Mouse (Mus musculus): ENCODE results near the gene Polr2m.
"Not testable (repeated sequence)": the region's sequence is repeated elsewhere in the genome, so short reads cannot be mapped to it uniquely, and the experiment has no call there.

Gene Polr2m

DNA sequence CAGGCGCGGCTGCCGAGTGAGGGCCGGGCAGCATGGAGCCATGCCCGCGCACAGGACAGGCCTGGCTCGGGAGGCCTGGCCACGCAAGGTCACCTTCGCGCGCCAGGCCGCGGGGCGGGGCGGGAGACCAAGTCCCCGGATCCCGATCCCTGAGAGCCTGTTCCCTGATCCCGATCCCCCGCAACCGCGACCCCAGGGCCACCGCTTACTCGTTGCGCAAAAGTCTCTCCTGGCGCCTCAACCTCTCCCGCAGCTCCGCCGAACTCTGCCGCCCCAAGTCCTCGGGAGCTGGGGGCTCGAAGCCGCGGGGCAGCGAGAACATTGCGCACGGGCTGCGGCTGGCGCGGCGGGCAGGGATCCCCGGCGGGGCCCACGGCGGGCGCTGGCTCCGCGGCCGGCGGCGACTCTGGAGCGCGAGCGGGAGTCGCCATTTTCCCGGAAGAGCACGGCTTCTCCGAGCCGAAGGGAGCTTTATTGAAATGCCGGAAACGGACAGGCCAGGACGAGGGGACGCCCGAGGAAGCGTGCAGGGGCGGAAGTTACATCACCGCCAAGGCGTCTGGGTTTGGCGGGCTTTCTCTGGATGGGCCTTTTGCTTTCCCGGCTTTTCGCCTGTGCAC is at the start of gene Polr2m:
Gene Polr2m (minus strand): TSS at position 461 of the 620 bp plus-strand sequence.
- peak; percentile 96 for DNase-seq (ENCODE audit: low spot score)

DNA sequence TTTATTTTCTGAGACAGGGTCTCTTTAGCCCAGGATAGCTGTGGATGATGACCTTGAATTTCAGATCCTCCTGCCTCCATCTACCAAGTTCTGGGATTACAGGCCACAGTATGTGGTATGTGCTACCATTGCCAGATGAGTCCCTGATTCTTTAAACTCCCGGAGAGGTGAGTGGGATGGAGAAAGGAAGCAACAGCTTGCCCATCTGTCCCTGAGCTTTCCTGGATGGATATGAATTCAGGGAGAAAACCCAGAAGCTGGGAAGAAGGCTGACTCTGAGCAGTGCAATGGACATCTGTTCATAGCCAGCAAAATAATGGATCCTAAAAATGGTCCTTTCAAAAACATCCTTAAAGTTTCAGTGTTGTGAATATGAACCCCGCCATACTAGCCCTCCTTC is 49.3 kb upstream of the Polr2m start:
- no peak for DNase-seq (ENCODE audit: low spot score)

DNA sequence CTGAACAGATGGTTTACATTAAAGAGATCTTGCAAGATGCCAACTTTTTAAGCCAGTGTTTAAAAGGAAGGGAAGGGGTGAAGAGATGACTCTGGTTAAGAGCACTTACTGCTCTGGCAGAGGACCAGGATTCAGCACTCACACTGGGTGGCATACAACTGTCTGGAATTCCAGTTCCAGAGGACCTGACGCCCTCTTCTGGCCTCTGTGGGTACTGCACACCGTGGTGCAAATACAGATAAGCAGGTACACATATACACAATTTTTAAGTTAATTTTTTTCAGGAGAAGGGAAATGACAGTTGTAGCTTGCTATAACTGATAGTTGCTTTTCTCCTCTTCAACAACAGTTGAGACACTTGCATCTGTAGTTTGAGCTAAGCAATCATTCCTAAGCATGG is 44.2 kb upstream of the Polr2m start:
- no peak for DNase-seq (ENCODE audit: low spot score)

DNA sequence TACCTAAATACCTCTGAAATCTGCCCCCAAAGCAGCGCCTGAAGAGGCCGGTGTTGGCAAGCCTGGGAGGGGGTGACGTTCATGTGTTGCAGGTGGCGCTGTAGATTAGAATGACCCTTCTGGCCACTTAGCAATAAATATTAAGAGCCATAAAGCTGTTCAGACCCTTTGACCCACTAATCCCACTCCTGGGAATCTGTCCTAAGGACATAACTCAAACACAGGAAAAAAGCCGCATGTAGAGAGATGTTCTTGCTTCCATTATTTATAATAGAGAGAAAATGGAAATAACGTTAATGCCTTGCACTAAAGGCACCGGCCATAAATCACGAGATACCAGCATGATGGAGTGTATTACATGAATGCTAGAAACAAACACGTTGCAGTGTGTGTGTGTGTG is 41.7 kb upstream of the Polr2m start:
- DNase-seq (ENCODE audit: low spot score): no peak

DNA sequence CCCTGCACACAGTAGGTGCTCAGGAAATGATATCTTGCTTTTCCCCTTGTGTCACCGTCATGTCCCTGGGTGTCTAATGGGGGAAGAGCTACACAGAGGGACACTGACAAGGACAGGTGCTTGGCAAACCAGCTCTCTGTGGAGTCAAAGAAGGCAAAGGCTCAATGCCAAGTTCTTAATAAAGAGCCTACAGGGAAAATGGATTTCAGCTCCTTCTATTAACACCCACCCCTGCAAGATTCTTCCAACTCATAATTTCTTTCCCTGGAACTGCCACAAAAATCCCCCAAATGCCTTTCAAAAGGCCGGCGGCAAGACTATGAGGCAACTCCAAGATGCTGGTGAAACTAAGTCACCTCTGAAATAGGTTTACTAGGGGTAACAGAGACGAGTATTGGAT is 38.2 kb upstream of the Polr2m start:
- DNase-seq (ENCODE audit: low spot score): no peak

DNA sequence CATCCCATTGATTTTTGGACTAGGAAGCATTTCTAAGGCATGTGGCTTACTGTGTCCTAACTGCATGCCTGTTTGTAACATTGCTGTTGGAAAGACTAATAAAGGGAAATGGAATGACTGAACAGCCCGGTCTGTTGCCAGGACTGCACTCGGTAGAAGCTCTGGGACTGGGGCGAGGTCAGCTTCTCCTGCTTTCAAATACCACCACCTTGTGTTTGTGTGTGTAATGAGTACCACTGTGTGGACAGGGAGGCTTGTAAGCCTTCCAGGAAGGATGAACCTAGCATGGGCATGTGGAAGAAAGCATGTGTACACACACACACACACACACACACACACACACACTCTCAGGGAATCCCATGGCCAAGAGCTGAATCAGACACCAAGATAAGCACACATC is 34.1 kb upstream of the Polr2m start:
- no peak for DNase-seq (ENCODE audit: low spot score)

DNA sequence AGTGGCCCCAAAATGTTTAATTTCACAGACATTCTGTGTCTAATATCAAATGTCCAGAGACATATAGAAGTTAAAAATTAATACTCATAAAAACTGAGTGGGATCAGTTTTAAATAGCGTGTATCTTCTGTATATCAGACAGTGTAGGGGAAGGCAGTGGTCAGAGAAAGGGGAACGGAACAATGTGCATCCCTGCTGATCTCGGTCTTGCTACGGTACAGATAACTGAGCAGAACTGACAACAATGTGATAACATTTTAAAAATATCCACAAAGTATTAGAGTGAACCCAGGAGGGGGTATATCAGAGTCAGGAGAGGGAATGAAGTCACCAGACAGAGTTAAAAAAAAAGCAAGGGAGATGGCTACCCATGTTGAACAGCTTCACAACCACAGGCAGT is 31.8 kb upstream of the Polr2m start:
- no peak for DNase-seq (ENCODE audit: low spot score)

DNA sequence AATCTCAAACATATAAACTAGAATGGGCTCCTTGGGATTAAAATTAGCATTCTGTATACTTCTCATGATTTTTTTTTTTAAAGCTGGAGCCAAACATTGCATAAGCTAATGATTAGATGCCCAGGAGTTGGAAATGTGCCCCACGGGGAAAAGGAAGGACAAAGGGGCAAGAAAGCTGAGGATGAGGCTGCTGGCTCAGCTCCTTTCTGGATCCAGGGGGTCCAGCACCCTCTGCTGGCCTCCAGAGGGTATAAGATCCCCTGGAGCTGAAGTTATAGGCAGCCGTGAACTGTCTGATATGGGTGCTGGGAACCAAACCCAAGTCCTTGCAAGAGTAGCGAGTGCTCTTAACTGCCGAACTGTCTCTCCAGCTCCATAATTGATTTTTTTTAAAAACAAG is 30.1 kb upstream of the Polr2m start:
- no peak for DNase-seq (ENCODE audit: low spot score)

DNA sequence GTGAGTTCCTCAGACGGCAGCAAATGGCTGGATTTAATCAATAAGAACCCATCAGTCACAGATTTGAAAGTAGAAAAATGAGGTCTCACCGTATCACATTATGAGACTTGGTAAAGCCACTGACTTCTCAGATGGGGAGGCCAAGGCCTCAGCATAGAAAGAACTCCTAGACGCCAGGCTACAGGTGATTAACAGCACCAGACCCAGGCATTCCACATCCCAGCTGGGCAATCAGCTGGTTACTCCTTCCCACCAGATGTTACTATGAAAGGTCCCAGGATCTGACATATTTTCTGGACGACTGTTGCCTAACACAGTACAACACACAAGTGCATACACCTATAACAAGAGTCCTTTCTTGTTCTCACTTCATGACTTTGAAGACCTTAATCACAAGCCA is 27.8 kb upstream of the Polr2m start:
- DNase-seq (ENCODE audit: low spot score): no peak

DNA sequence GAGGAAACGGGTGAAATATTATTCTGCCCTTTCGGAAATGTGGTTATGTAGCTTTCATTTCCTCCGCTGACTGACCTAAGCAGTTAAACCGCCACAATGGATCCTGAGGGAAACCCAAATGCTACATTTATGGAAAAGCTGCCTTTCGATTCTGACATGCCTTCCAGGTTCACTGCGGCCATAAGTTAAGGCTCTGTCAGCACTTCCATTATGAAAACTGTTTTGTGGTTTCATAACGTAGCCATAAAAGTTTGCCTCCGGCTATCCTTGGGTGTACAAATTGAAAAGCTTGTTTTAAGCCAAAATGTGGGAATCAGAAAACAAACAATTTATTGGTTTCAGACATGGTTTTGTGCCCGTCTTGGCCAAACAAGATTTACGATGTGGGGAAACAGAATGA is 27.2 kb upstream of the Polr2m start:
- DNase-seq (ENCODE audit: low spot score): no peak

DNA sequence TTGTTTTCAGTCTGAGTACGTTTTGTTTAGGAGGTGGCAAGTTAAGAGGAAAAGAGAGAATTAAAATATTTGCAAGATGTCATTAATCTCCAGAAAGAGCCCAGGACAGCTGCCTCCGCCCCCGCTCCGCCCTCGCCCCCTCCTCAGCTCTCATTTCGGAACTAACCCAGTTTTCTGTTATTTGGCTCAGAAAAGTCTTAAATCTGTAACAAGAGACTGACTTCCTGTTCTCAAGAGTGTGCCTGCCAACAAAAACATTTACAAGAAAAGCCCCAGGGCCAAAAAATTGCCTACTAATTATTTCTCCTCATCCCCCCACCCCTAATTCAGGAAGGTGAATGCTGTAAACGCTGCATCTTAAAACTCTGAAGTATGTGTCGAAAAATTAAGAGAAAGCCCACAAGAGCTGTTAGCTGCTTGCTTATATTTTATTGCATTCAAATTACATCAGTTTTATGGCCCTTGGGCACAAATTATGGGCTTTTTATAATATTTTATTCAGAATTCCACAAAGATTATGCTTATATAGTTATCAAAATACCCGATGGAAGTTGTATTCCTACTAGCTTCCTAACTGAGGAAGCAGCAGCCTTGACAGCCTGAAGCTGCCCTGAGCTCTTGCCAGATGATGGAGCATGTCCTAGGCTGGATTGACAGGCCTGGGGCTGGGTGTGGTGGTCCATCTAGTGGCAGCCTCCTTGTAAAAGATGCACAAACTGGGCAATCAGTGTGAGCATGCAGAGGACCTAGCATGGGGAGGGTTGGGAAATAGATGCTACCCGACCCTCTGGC is 12.9 kb upstream of the Polr2m start:
- no peak for DNase-seq (ENCODE audit: low spot score)

DNA sequence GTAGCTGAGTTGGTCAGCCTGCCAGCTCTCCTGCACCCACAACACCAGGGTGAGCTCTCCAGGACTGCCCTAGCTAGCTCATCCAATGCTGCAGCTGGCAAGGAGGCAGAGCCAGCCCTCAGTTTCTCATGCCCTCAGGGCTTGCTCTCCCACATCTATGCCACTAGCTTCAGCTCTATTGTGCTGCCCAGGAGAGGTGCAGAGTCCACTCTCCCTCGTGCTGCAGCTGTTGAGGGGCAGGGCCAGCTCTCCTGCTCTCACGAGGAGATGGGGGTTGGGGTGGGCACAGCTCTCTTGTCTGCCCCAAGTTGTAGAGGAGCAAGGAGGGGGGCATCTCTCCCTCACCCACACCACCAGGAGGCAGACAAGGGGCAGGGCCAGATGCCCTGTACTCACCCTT is 10.9 kb upstream of the Polr2m start:
- no peak for DNase-seq (ENCODE audit: low spot score)

DNA sequence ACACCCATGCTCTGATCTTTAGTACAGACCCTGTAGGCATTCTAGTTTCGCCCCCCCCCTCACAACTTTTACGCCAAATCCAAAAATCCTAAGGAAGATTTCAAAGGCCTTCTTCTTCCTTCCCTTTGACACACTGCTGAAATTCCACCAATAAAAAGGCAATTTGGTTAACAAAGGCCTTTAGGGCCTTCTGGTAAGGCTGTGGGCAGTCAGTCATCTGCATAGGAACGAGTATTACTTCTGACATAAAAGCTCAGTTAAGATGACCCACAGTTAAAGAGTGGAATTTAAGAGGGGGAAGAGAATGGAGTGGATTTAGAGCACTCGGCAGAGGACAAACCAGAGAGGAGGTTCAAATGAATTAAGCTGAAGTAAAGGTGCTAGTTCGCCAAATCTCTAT is 8.0 kb upstream of the Polr2m start:
- no peak for DNase-seq (ENCODE audit: low spot score)

DNA sequence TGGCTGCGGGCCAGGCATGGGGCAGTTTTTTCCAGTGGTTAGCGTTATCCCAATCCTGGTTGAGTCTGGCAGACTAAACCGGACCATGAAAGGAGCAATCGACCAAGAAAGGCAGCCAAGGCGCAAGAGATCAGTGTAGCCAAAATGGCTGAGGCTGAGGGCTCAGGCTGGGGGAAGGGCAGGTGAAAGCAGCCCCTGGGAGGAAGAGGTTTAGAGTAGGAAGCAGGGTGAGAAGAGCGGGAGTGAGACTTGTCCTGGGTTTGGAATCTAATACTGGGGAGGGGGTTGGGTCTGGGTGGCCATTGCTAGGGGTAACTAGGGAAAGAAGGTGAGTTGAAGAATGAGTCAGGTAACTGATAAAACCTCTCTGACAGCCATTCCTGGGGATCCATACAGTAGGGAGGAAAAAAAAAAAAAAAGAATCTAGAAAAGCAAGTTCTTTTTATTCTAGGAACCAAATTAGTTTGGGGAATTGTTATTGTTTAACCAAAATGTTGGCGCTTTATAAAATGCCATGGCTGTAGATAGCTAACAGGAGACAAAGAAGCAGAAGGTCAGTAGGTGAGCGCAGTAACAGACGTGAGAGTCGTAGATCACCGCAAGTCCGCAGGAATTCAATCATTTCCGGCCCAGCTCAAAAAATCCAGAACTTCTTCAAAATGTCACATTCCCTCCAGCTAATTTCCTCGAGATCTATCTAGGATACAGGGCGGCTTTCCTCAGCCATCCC is 6.7 kb upstream of the Polr2m start:
- DNase-seq (ENCODE audit: low spot score): no peak

DNA sequence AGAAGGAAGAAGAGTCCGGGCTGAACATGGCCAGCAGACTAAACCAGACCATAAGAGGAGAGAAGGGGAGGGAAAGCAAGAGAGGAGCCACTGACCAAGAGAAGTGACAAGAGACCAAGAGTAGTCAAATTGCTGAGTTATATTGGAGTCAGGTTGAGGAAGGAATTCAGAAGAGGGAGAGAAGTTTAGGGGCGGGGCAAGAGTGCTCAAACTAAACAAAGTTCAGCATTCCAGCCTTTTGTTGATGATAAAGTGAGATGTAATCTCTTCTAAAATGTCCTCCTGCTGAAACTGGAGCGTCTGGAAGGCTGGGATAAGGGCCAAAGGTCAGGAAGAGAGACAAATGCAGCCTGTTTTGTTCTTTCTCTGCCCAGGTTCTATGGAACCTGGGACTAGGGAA is 4.3 kb upstream of the Polr2m start:
- no peak for DNase-seq (ENCODE audit: low spot score)

DNA sequence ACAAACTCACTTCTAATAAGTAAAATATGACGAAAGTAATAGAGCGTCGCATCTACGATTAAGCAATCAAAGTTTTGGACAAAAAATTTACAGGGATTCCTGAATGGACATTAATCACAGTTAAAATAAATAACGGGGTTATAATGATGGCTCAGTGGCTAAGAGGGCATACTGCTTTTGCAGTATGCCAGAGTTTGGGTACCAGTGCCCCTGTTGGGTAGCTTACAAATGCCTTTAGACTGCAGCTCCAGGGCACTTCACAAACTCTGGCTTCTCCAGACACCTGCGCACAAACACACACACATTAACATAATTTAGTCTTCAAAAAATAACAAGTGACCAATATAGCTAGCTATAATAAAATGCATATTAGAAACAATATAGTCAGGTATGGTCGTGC is 392 bp upstream of the Polr2m start:
- DNase-seq (ENCODE audit: low spot score): no peak

DNA sequence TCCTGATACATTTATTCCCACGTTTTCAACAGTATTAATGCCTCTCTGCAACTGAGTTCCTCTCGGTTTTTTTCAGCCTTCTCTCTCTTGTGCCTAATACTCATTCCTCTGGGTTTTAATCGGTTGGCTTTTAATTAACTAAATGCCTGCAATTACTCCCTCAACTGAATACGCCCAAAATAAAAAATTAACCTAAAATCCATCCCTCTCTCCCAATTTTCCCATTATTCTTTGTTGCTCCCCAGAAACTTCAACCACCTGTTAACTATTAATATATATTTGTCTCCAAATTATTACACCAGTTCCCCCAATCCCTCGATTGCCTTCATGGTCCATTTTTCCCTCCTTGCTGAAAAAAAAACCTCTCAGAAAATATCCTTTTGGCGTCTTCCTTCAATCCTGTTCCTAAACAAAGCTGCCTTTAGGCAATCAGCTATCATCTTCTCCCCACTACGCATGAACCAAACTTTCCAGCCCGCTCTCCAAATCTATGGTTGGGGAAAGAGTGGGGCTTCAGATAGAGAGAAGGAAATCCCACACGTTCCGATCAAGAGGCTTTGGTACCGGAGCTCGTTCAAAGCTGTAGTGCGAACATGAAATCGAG is 762 bp downstream of the Polr2m start:
- DNase-seq (ENCODE audit: low spot score): no peak

DNA sequence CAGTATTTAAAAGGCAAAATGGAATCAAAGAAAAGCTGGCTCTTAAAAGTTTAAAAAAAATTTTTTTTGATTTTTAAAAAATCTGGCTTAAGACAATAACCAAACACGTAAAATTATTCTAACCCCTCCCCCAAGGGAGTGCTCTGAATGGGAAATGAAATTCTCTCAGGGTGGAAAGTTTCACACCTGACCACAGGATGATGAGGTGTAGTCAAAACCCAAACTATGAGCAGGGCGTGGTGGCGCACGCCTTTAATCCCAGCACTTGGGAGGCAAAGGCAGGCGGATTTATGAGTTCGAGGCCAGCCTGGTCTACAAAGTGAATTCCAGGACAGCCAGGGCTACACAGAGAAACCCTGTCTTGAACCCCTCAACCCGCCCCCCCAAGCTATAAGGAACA is 1.9 kb downstream of the Polr2m start:
- DNase-seq (ENCODE audit: low spot score): not testable (repeated sequence)

DNA sequence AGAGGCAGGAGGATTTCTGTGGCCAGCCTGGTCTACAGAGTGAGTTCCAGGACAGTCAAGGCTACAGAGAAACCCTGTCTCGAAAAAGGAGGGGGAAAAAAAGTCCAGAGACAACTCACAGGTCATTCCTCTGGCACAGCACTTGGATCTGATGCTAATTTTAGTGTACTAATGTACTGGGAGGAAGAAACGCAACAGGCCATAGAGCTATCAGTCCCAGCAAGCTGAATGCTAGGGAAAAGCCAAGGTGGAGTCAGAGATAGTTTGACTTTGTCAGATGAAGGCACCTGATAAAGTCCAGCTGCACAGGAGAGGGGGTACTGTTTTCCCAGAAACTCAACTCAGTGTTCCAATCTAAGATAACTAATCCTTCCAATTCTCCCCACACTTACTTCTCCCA is 5.4 kb downstream of the Polr2m start:
- DNase-seq (ENCODE audit: low spot score): no peak

DNA sequence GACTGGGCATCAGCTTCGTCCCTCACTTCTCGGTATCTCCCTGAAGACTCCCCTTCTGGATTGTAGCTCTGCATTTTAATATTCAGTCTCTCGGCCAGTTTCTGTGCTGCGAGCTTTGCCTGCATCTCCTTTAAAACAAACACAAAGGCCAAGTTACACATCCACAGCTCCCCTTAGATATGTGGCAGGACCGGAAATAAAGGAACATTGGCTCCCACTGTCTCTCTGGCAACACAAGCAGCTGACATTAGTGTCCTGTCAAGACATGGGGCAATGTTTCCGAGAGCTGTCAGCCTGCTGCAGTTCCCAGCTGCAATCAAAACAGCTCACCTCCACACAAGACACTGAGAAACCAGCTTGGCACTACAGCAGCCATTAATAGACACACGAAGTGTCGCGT is 6.3 kb downstream of the Polr2m start:
- DNase-seq (ENCODE audit: low spot score): no peak

DNA sequence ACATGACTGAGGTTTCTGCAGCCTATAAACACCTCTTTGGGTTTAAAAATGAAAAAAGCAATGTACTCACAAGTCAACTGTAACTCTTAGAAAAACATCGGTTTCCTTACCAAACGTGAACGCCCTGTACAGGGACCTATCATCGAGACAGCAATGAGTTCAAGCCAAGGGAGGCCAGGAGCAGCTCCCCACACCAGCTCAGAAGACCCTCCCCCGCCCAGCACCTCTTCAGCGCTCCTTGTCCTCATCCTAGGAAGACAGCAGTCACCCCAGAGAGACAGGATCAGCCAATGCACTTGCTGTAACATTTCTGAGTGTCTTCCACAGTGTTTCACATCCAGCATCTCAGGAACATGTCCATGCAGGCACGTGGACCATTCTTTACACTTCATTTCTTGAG is 7.1 kb downstream of the Polr2m start:
- no peak for DNase-seq (ENCODE audit: low spot score)

DNA sequence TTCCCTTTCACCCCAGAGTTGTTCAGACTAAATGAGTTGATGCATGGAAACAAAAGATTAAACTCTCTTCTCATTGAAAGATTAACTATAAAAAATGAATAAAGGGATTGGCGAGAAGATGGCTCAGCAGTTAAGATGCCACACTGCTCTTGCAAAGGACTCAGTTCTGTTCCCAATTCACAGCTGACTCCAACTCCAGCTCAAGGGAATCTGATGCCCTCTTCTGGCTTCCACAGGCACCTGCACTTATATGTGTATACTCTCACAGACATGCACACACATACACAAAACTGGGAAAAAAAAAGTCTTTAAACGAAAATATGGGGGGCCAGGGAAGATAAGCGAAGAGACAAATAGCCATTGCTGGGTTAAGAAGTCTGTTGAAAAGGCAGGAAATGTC is 9.1 kb downstream of the Polr2m start:
- DNase-seq (ENCODE audit: low spot score): no peak

DNA sequence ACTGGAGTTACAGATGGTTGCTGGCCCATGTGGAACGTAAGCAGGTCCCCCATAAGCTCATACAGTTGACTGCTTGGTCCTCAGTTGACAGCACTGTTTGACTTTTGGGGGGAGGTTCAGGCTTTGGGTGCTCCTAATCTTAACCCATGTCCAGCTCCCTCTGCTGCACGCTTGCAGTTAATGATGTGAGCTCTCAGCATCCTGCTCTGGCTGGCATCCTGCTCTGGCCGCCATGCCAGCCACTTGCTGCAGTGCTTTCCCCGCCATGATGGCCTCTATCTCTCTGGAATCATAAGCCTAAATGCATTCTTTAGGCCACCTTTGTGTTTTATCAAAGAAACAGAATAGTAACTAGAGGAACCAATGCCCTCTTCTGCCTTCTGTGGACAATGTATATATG is 10.2 kb downstream of the Polr2m start:
- no peak for DNase-seq (ENCODE audit: low spot score)

Data from ovary, postnatal 14 days (tissue).